Mouse (Mus musculus) heart, adult 2 months (tissue): ENCODE results near the gene Eif4b.

ENCODE experiments used
- EP300 ChIP-seq: fragments of 200-500 bp; IDR thresholded peaks from 2 replicates; pipeline ENCODE4 v1.6.1; 2011; ENCODE audit warnings: low read depth, low read length, control low read depth; ENCODE audit not compliant: insufficient read depth
- POLR2A ChIP-seq: fragments of 200-500 bp; IDR thresholded peaks from 2 replicates; pipeline ENCODE4 v1.6.1; 2011; ENCODE audit warnings: mild to moderate bottlenecking, low read depth, low read length, control low read depth; ENCODE audit not compliant: insufficient read depth

DNA sequence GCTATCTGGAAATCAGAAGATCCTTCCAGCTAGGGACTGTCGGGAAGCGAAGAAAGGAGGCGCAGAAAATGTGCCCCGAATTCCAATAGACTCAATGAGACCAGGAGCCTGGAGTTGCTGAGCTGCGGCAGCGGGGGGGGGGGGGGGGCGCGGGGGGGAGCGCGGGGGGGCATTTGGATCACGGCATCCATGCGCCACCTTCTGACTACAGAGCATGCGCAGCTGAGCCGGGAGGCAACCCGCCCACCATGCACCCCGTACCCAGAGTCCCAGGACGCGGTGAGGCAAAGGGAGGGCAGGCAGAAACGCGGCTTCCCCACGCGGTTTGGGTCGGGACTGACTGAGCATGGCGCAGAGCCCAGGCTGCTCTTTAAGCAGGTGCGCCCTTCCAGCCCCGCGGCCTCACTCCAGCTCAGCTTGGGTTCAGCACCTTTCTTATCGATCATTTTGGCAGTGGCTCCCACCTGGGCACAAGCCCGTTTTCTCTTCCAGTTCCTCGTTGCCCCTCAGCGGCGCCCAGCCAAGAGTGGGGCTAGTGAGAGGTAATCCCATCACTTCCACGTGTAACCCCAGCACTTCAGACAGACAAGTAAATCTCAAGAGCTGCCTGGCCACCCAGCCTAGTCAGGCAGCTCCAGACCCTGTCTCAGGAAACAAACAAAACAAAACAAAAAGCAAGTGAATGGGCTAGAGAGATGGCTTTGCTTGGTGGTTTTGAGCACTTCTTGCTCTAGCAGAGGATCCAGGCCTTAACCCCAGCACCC, 21.5 kb upstream of the Eif4b start:
- TF ChIP-seq POLR2A (no peak), EP300 (no peak)
